Mouse (Mus musculus) ES-E14 (cell line): Measurements from ENCODE around the gene Washc3. TPM values are rescaled to one million over a fixed set of nuclear protein-coding genes. Genes with fewer than 3 reads are reported as not detected.

Source experiments
- DNase-seq: peaks from one replicate; pipeline ENCODE4 v3.0.0-alpha.2; 2013; ENCODE audit warnings: low read depth, low spot score
- H3K27ac ChIP-seq: 2 replicates; pipeline ENCODE4 v1.5.1; 2012; ENCODE audit warnings: low read depth, mild to moderate bottlenecking, low read length, moderate library complexity, mixed read lengths; ENCODE audit not compliant: poor library complexity, insufficient read depth, severe bottlenecking
- H3K36me3 ChIP-seq: 2 replicates; pipeline ENCODE4 v1.6.1; 2012; ENCODE audit warnings: mild to moderate bottlenecking, low read length, moderate library complexity, mixed read lengths; ENCODE audit not compliant: control insufficient read depth, poor library complexity, insufficient read depth, severe bottlenecking
- H3K4me1 ChIP-seq, 2 experiments: fragments of 150-350 bp in 1 of 2; sonication (generic) in 1 of 2; 2 replicates each; pipeline ENCODE4 v1.6.1; 2012; ENCODE audit warnings: low read length in 2 of 2, mild to moderate bottlenecking in 1 of 2, mixed read lengths in 1 of 2; ENCODE audit not compliant: control insufficient read depth in 2 of 2, insufficient read depth in 2 of 2, poor library complexity in 1 of 2
- H3K4me3 ChIP-seq, 2 experiments: fragments of 150-350 bp in 1 of 2; sonication (generic) in 1 of 2; 2 replicates each; pipeline ENCODE4 v1.5.1; 2012; ENCODE audit warnings: low read length in 2 of 2, low read depth in 1 of 2, mild to moderate bottlenecking in 1 of 2, mixed read lengths in 1 of 2; ENCODE audit not compliant: insufficient read depth in 1 of 2, poor library complexity in 1 of 2, severe bottlenecking in 1 of 2
- H3K9ac ChIP-seq: 2 replicates; pipeline ENCODE4 v1.6.1; 2012; ENCODE audit warnings: low read depth, mild to moderate bottlenecking, low read length, mixed read lengths; ENCODE audit not compliant: poor library complexity, insufficient read depth, severe bottlenecking
- H3K9me3 ChIP-seq: fragments of 150-350 bp; sonication (generic); 2 replicates; pipeline ENCODE4 v1.6.1; 2012; ENCODE audit warnings: low read depth, mild to moderate bottlenecking, low read length; ENCODE audit not compliant: control insufficient read depth, insufficient read depth
- CHD2 ChIP-seq: IDR thresholded peaks from 2 replicates; pipeline ENCODE4 v1.6.1; 2014; ENCODE audit warnings: mild to moderate bottlenecking, low read depth, low read length, inconsistent platforms
- HCFC1 ChIP-seq: IDR thresholded peaks from 2 replicates; pipeline ENCODE4 v1.6.1; 2012; ENCODE audit warnings: low read length, inconsistent platforms, borderline replicate concordance; ENCODE audit not compliant: insufficient read depth
- MAFK ChIP-seq: IDR thresholded peaks from 2 replicates; pipeline ENCODE4 v1.6.1; 2014; ENCODE audit warnings: mild to moderate bottlenecking, low read depth, low read length, inconsistent platforms; ENCODE audit not compliant: insufficient read depth
- ZC3H11A ChIP-seq: IDR thresholded peaks from 2 replicates; pipeline ENCODE4 v1.6.1; 2012; ENCODE audit warnings: low read depth, mild to moderate bottlenecking, inconsistent platforms, low read length, borderline replicate concordance
- ZNF384 ChIP-seq: IDR thresholded peaks from 2 replicates; pipeline ENCODE4 v1.6.1; 2012; ENCODE audit warnings: low read depth, low read length, inconsistent platforms
- in situ Hi-C, 2 experiments: fragments of 600-800 bp; cut with MboI; formaldehyde crosslinking; loops; one replicate each; pipeline ENCODE4 v1.15.1; 2025; ENCODE audit warnings: low sequenced_read_pairs in 2 of 2, inconsistent platforms in 1 of 2; ENCODE audit not compliant: unreplicated experiment in 2 of 2
- total RNA-seq: library from RNA; depleted of rRNA; stranded (reverse); fragments of 300-350 nt; gene quantifications from 2 replicates; pipeline ENCODE4 v1.2.3, GENCODE M21; 2012

The Washc3 gene
- total RNA-seq, 1 experiment: 39.9 TPM

- in situ Hi-C loops: no loop called here
- H3K36me3 ChIP-seq: no peaks in the 10 kb centered on the region
- no peaks in the 10 kb centered on the region for H3K4me1 ChIP-seq
- no peak for TF ChIP-seq ZNF384
- no peak for TF ChIP-seq CHD2
- no peak overlapping the region for H3K27ac ChIP-seq
- H3K9ac ChIP-seq: no peak overlapping the region
- H3K9me3 ChIP-seq: no peaks in the 10 kb centered on the region
- no peak for DNase-seq
- H3K4me3 ChIP-seq: no peak overlapping the region
These were observed 62.5 kb downstream of the Washc3 start for GRCm38 (mm10) chr10:88263383-88263782.

- no peak overlapping the region for H3K4me3 ChIP-seq
- no peaks in the 10 kb centered on the region for H3K9me3 ChIP-seq
- no peak overlapping the region for H3K9ac ChIP-seq
- H3K36me3 ChIP-seq: no peaks in the 10 kb centered on the region
- H3K27ac ChIP-seq: no peak overlapping the region
- H3K4me1 ChIP-seq: no peaks in the 10 kb centered on the region
- DNase-seq: no peak
- in situ Hi-C loops: no loop called here
- no peak for TF ChIP-seq CHD2
- peak; percentile 80 for TF ChIP-seq MAFK
These were observed 73.2 kb downstream of the Washc3 start for GRCm38 (mm10) chr10:88274045-88274444.

GRCm38 (mm10) chr10:88281699-88282098 is 80.8 kb downstream of the Washc3 start:
- no peaks in the 10 kb centered on the region for H3K9me3 ChIP-seq
- DNase-seq: no peak
- no peaks in the 10 kb centered on the region for H3K36me3 ChIP-seq
- no peaks in the 10 kb centered on the region for H3K4me1 ChIP-seq
- H3K4me3 ChIP-seq: no peak overlapping the region
- no peak overlapping the region for H3K27ac ChIP-seq
- no peak for TF ChIP-seq ZNF384
- TF ChIP-seq ZC3H11A: no peak
- no peak for TF ChIP-seq HCFC1
- TF ChIP-seq CHD2: no peak
- no peak for TF ChIP-seq MAFK
- H3K9ac ChIP-seq: no peak overlapping the region
- in situ Hi-C loops: no loop called here

- DNase-seq: no peak
- no peak for TF ChIP-seq CHD2
- no peak for TF ChIP-seq ZNF384
- no peak for TF ChIP-seq HCFC1
- TF ChIP-seq ZC3H11A: no peak
- TF ChIP-seq MAFK: no peak
- Histone ChIP-seq H3K9me3 (no peaks in the 10 kb centered on the region), H3K9ac (no peak overlapping the region), H3K36me3 (no peaks in the 10 kb centered on the region), H3K27ac (no peak overlapping the region), H3K4me1 (no peaks in the 10 kb centered on the region), H3K4me3 (no peak overlapping the region)
- in situ Hi-C loops: no loop called here
These were observed 83.6 kb downstream of the Washc3 start for GRCm38 (mm10) chr10:88284343-88284990.

- TF ChIP-seq CHD2 (no peak), MAFK (no peak), HCFC1 (no peak), ZNF384 (no peak), ZC3H11A (no peak)
- no peak overlapping the region for H3K27ac ChIP-seq
- H3K36me3 ChIP-seq: no peaks in the 10 kb centered on the region
- in situ Hi-C loops: no loop called here
- no peaks in the 10 kb centered on the region for H3K4me1 ChIP-seq
- no peaks in the 10 kb centered on the region for H3K9me3 ChIP-seq
- DNase-seq: no peak
- H3K4me3 ChIP-seq: no peak overlapping the region
- H3K9ac ChIP-seq: no peak overlapping the region
These were observed 86.4 kb downstream of the Washc3 start for GRCm38 (mm10) chr10:88287261-88287660.
